Mouse (Mus musculus) embryonic facial prominence, embryonic 11.5 days (tissue): Measurements from ENCODE around the gene Znrf2. TPM values are rescaled to one million over a fixed set of nuclear protein-coding genes. Genes with fewer than 3 reads are reported as not detected.

Source experiments
- ATAC-seq: fragments of 200-750 bp; cut with Nextera tagmentation; replicated peaks from 2 replicates; pipeline ENCODE4 v1.8.0; 2017; ENCODE audit warnings: low read depth; ENCODE audit not compliant: insufficient number of reproducible peaks, low FRiP score, low TSS enrichment
- DNase-seq: peaks from one replicate; pipeline ENCODE4 v3.0.0-alpha.2; 2015; ENCODE audit warnings: low spot score
- H3K27ac ChIP-seq: fragments of 300-500 bp; sonication (generic); replicated peaks from 2 replicates; pipeline ENCODE4 v1.5.1; 2014; ENCODE audit warnings: mild to moderate bottlenecking, low read depth, low read length, control low read depth
- H3K27me3 ChIP-seq: fragments of 300-500 bp; sonication (generic); 2 replicates; pipeline ENCODE4 v1.6.1; 2014; ENCODE audit warnings: mild to moderate bottlenecking, low read length, moderate library complexity, mixed read lengths; ENCODE audit not compliant: control insufficient read depth, insufficient read depth
- H3K36me3 ChIP-seq: fragments of 300-500 bp; sonication (generic); replicated peaks from 2 replicates; pipeline ENCODE4 v1.6.1; 2014; ENCODE audit warnings: low read depth, mild to moderate bottlenecking, low read length, moderate library complexity, mixed read lengths; ENCODE audit not compliant: control insufficient read depth, insufficient read depth
- H3K4me1 ChIP-seq: fragments of 300-500 bp; sonication (generic); 2 replicates; pipeline ENCODE4 v1.6.1; 2014; ENCODE audit warnings: low read length, mixed read lengths; ENCODE audit not compliant: control insufficient read depth, insufficient read depth
- H3K4me2 ChIP-seq: fragments of 300-500 bp; sonication (generic); 2 replicates; pipeline ENCODE4 v1.6.1; 2014; ENCODE audit warnings: low read depth, mild to moderate bottlenecking, control low read depth, low read length, moderate library complexity
- H3K4me3 ChIP-seq: fragments of 300-500 bp; sonication (generic); 2 replicates; pipeline ENCODE4 v1.5.1; 2014; ENCODE audit warnings: low read depth, low read length, control low read depth
- H3K9ac ChIP-seq: fragments of 300-500 bp; sonication (generic); replicated peaks from 2 replicates; pipeline ENCODE4 v1.6.1; 2014; ENCODE audit warnings: mild to moderate bottlenecking, control low read depth, low read length
- H3K9me3 ChIP-seq: fragments of 300-500 bp; sonication (generic); replicated peaks from 2 replicates; pipeline ENCODE4 v1.6.1; 2016; ENCODE audit warnings: mild to moderate bottlenecking, low read length, inconsistent platforms, mixed read lengths; ENCODE audit not compliant: control insufficient read depth
- WGBS: fragments of 180-500 bp; shearing (Covaris S2); extraction: QIAGEN DNeasy Blood & Tissue Kit; methylation state at CpG from one replicate; pipeline ENCODE4 v1.1.7; 2014; 5-methylcytosine and 5-hydroxymethylcytosine counted together
- polyA plus RNA-seq: library from polyadenylated mRNA; unstranded; fragments of >200 nt; fragmentation: Nextera tagmentation; extraction: Ambion mirVana; gene quantifications from 2 replicates; pipeline ENCODE4 v1.2.1, GENCODE M21; 2014

Gene Znrf2
- 2.2 and 2.3 TPM in 2 replicates for polyA plus RNA-seq

DNA sequence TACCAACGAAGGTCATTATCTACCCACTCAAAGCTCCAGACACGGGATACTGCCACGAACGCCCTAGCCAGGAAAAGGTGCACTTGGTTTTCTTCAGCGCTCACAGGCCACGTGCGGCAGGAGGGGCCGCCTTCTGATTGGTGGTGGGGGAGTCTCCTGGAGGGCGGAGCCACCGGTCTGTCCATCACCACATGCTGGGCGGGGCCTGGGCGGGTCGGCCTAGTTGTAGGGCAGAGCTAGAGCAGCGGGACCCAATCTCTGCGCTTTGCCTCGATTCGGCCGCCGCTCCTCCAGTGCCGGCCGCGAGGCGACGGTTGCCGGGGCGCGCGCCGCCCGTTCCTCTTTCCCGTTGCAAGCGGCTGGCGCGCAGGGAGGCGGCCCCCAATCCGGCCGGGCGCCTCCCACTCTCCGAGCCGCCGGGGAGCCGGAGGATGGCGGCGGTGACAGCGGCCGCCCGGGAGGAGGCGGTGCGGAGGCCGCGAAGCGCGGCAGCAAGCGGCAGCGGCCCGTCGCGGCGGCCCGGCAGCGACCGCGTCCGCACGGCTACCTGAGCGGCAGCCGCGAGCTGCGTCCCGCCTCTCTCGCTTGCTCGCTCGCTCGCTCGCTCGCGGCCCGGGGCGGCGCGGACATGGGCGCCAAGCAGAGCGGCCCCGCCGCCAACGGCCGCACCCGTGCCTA, at the start of gene Znrf2:
Znrf2 (plus strand) TSS at position 529 of the 678 bp plus-strand sequence.
- Histone ChIP-seq H3K9ac (peak within 1 kb of the TSS; percentile 90), H3K27me3 (no peaks in the 10 kb centered on the region)
- WGBS, result under 1% methylated on average over 53 of the region's 88 CpGs

DNA sequence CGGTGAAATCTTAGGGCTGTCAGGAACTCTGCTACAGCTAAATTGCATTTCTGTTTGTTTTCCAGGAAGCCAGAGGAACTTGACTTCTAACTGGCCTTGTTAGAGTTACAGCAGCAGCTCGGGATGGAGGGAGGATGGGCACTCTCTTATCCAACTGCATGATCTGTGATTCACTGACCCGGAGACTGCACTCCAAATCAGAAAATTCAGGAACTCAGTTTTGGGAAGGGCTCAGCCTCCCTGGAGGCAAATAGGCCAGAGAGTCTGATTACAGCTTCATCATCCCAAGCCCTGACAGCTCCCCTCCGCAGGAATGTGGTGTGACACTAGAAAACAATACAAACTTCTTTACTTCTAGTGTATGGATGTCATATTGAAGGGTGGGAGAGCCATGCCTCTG, 49.0 kb upstream of the Znrf2 start:
- Histone ChIP-seq H3K9ac (no peak overlapping the region), H3K27me3 (no peaks in the 10 kb centered on the region), H3K4me1 (no peaks in the 10 kb centered on the region), H3K4me3 (no peak overlapping the region), H3K4me2 (no peak overlapping the region), H3K27ac (no peak overlapping the region), H3K36me3 (no peaks in the 10 kb centered on the region), H3K9me3 (no peaks in the 10 kb centered on the region)
- no peak for ATAC-seq
- DNase-seq, result no peak
- whole genome bisulfite sequencing, result 28% methylated on average over 4 of the region's 4 CpGs

More for the DNA sequence above, at the start of gene Znrf2:
- H3K4me1 ChIP-seq, result no peaks in the 10 kb centered on the region
- peak within 1 kb of the TSS; percentile 90 for H3K27ac ChIP-seq
- peak within 1 kb of the TSS; percentile 81 for H3K4me3 ChIP-seq
- H3K36me3 ChIP-seq, result no peaks in the 10 kb centered on the region
- no peaks in the 10 kb centered on the region for H3K9me3 ChIP-seq
- DNase-seq, result peak; percentile 97
- peak; percentile 100 for ATAC-seq
- peak within 1 kb of the TSS; percentile 55 for H3K4me2 ChIP-seq

DNA sequence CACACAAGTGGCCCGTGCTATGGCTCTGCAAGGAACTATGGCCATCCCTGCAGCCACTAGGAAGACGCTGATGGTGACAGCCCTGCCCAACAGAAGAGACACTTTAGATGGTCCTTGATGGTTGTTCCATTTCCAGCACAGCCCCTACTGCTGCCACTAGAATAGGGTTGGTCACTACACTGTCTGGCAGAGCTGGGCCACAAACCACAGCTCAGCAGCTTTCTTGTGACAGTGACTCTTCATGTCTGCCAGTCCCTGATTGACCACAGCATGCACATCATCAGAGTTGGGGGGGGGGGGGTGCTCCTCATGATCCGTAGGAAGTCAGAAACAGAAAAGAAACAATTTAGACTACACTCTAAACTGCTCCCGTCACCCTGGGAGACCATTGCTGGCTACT, 46.0 kb upstream of the Znrf2 start:
- Histone ChIP-seq H3K27ac (no peak overlapping the region), H3K4me3 (no peak overlapping the region), H3K4me2 (no peak overlapping the region), H3K4me1 (no peaks in the 10 kb centered on the region), H3K9ac (no peak overlapping the region), H3K36me3 (no peaks in the 10 kb centered on the region), H3K9me3 (no peaks in the 10 kb centered on the region), H3K27me3 (no peaks in the 10 kb centered on the region)
- DNase-seq (no peak), ATAC-seq (no peak)
- 68% methylated on average over 4 of the region's 4 CpGs for WGBS

DNA sequence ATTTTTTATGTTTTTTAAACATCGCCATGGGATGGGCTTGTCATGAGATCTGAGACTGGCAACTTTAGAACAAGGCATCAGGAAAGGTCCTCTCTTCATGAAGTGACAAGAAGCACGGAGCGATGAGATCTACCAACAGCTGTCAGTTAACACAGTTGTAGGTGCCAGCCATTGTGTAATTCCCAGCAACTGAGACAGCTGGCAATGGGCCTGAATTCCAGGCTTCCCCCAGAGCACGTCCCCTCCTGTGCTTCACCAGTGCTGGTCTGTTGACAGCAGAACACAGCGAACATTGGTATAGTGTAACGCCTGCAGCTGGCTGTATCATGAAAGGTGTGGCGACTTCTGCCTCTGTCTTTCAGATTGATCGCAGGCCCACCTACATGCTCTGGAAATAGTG, 45.5 kb upstream of the Znrf2 start:
- H3K4me3 ChIP-seq, result no peak overlapping the region
- no peak for DNase-seq

DNA sequence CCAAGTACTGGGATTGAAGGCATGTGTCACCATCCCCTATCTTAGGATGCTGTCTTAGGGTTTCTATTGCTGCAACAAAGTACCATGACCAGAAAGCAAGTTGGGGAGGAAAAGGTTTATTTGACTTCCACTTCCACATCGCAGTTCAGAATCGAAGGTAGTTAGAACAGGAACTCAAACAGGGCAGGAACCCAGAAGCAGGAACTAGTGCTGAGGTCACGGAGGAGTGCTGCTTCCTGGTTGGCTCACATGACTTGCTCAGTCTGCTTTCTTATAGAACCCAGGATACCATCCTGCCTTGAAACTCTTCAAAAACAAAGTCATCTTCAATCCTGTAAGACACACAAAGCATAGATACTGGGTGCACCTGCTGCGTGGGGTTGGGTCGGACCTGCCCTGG, 44.6 kb upstream of the Znrf2 start:
- 95% methylated on average over 5 of the region's 5 CpGs for WGBS
- H3K4me1 ChIP-seq, result no peaks in the 10 kb centered on the region
- no peak for ATAC-seq

More for the DNA sequence above, 45.5 kb upstream of the Znrf2 start:
- H3K9me3 ChIP-seq, result no peaks in the 10 kb centered on the region
- WGBS, result 89% methylated on average over 8 of the region's 8 CpGs
- ATAC-seq, result no peak
- no peak overlapping the region for H3K9ac ChIP-seq
- no peak overlapping the region for H3K27ac ChIP-seq
- no peaks in the 10 kb centered on the region for H3K36me3 ChIP-seq
- H3K4me2 ChIP-seq, result no peak overlapping the region
- H3K4me1 ChIP-seq, result no peaks in the 10 kb centered on the region
- no peaks in the 10 kb centered on the region for H3K27me3 ChIP-seq

DNA sequence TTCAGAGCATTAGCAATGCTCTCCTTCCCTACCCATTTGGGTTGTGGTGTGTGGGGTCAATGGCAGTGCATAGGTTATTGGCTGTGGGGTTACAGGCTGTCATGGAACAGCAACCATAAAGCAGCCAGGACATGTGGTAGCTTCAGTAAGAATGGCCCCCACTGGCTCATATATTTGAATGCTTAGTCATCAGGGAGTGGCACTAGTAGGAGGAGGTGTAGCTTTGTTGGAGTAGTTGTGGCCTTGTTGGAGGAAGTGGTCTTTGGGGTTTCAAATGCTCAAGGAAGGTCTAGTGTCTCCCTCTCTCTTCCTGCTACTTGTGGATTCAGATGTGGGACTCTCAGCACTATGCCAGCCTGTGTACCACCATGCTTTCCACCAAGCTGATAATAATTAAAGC, 41.0 kb upstream of the Znrf2 start:
- Histone ChIP-seq H3K4me1 (no peaks in the 10 kb centered on the region), H3K27me3 (no peaks in the 10 kb centered on the region), H3K9me3 (no peaks in the 10 kb centered on the region), H3K4me3 (no peak overlapping the region), H3K9ac (no peak overlapping the region), H3K27ac (no peak overlapping the region), H3K36me3 (no peaks in the 10 kb centered on the region), H3K4me2 (no peak overlapping the region)
- no peak for ATAC-seq
- no peak for DNase-seq

More for the DNA sequence above, 44.6 kb upstream of the Znrf2 start:
- no peak for DNase-seq
- Histone ChIP-seq H3K4me2 (no peak overlapping the region), H3K27me3 (no peaks in the 10 kb centered on the region), H3K27ac (no peak overlapping the region), H3K9ac (no peak overlapping the region), H3K36me3 (no peaks in the 10 kb centered on the region), H3K9me3 (no peaks in the 10 kb centered on the region), H3K4me3 (no peak overlapping the region)

DNA sequence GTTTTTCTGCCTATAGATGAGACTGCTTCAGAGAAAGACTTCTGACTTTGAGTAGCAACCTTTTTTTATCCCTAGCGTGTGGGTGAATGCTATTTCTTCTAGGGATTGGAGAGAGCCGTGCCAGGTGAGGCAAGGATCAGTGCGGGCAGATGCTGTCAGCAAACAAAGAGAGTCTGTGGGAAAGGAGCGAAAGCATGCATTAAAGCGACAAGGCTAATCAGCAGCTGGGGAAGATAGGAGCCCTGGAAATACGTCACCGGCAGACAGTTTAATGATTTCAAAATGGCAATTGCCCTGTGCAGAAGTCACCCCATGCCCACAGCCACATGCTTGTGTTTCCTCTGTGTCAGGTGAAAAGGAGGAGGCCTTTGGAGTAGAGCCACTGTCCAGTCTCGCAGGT, 39.1 kb upstream of the Znrf2 start:
- H3K36me3 ChIP-seq, result no peaks in the 10 kb centered on the region
- no peak overlapping the region for H3K4me2 ChIP-seq
- no peak for ATAC-seq
- no peaks in the 10 kb centered on the region for H3K4me1 ChIP-seq
- no peak for DNase-seq
- no peak overlapping the region for H3K9ac ChIP-seq
- H3K27me3 ChIP-seq, result no peaks in the 10 kb centered on the region
- WGBS, result 40% methylated on average over 8 of the region's 8 CpGs
- H3K27ac ChIP-seq, result no peak overlapping the region
- H3K9me3 ChIP-seq, result no peaks in the 10 kb centered on the region
- no peak overlapping the region for H3K4me3 ChIP-seq

DNA sequence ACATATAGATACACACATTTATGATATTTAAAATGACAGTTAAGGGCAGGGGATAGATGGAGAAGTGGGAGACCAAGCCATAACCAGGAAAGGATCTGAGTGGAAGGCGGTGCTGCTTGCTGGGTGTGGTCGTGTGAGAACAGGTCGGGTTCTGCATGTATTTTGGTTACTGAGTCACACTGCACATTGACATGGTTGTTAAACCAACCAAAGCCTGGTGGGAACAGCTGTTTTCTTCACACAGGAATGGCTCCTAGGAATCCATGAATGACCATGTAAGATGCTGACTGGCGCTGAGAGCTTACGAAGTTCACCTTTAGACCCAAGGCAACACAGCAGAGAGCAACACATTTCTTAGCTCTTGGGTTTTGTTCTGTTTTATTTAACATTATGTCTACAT, 36.7 kb upstream of the Znrf2 start:
- Histone ChIP-seq H3K4me2 (no peak overlapping the region), H3K9me3 (no peaks in the 10 kb centered on the region), H3K4me1 (no peaks in the 10 kb centered on the region), H3K27ac (no peak overlapping the region), H3K9ac (no peak overlapping the region), H3K4me3 (no peak overlapping the region), H3K36me3 (no peaks in the 10 kb centered on the region), H3K27me3 (no peaks in the 10 kb centered on the region)
- 86% methylated on average over 5 of the region's 5 CpGs for WGBS
- no peak for ATAC-seq
- no peak for DNase-seq
